Mouse (Mus musculus) adrenal gland, postnatal 25 days (tissue): ENCODE data around the gene Cnih3. TPM values are rescaled to one million over a fixed set of nuclear protein-coding genes. Genes with fewer than 3 reads are reported as not detected.
A peak's percentile ranks its signal among the peaks of the same experiment; 100 is the strongest.

Experiments
- DNase-seq: peaks from one replicate; pipeline ENCODE4 v3.0.0; 2021; ENCODE audit warnings: mixed read lengths
- total RNA-seq: library from RNA; stranded (reverse); gene quantifications from 2 replicates; pipeline ENCODE4 v1.2.3, GENCODE M21; 2021

Gene Cnih3
- total RNA-seq, 1 experiment from 2014 or later: not detected

DNA sequence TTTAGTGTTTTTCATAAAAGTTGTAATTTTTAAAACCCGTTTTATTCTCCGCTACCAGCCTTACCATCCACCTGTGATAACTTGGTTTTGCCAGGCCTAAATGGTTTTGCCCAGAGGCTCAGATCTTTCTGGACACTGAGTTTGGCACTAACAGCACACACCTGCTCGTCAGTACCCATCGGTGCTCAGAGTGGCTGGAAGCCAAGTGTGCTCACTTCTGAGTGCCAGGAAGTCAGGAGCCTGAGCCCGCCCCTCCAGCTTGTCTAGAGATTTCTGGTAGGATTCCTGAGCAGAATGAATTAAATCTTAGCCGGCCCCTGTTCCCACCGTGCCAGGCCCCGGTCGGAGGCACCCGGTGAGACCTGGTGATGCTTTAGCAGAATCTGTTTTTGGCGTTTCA lies 54.9 kb downstream of the Cnih3 start:
- no peak for DNase-seq

DNA sequence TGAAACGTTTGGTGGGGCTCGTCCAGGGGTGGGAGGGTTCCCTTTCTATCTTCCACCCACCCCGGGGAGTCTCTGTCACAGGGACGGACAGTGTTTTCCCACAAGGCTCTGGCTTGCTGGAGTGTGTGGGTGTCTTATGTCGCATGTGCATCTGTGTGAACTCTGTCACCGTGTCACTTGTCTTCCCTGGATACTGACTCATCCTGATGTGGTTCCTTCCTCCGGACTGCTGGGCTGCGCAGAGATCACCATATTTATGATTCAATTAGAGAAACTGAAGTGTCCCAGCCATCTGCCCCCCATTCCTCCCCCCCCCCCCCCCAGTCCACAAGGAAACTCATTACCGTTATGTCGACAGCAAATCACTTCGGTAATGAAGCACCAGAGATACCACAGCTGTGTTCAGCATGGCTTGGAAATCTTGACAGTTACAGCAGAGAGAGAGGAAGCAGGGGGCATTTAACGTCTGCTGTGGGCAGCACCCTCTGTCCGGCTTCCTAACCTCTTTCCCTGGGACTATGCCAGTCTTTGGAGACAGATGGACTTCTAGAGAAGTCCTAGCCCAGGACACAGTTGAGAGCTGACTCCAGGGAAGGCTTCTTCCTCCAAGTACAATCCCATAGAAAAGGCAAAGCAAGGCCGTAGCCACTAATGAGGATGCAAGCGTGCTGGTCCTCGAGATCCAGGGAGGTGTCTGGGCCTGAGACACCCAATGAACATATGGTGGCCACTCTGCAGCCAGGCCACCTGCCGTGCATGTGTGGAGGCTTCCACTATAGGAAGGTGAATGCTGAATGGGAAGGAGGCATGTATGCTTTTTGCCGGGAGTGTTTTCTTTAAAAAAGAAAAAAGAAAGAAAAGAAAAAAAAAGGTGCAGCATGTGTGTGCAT lies 55.9 kb downstream of the Cnih3 start:
- DNase-seq: no peak

DNA sequence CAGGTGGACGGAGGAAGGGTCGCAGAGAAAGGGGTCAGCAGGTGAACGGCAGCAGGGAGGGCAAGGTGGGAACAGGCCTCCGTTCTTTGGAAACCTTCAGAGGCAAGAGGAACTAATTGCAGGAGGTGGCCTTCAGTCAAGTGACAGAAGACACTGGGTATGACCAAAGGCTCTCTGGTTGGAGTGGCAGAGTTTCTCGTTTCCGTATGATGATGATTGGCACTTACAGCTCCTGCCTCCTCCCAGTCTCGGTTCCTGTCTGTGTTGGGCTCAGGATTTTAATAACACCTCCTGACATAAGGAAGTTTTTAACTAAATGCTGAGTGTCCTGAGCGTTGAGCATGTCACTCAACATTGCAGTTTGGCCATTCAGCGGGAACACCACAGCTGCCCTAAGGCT lies 57.3 kb downstream of the Cnih3 start:
- no peak for DNase-seq

DNA sequence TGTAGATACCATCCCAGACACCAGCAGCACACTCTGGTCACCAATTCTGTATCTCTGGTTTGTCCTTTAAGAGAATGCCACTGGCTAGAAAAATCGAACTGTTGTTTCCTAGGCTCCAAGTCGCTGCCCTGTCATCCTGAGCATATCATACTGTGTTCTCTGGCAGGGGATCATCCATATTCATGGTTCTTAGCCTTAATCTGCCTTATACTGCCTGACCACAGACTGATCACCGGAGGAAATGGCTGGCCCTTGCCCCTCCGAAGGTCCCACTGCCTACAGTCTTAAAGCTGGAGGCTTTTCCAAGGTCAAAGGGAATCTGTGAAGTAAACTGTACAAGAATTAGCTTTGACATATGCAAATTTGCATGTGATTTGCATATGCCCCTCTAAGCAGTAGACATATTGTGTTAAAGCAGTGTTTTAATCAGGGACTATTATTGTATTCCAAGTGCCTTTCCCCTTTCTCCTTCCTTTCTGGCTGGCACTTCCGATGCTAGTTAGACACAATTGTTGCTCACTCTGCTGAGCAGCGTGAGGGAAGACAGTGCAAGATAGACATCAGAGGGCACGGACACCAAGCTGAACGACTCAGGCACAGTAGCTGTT lies 58.3 kb downstream of the Cnih3 start:
- no peak for DNase-seq

DNA sequence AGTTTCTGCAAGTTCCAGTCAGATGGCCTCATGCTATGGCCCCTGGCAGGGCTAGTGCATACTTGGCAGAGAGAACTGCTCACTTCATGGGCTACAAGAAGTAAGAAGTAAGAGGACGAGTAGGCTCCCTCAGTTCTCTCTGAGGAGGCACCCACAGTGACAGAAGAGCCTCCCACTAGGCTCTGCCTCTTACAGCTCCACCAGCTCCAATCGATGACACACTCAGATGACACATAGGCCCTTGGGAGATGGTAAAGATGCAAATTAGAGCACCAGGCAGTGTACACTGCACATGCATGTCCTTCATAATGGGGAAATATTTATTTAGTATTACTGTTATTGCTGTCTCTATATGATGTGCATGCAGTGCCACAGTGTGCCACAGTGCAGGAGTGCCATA lies 62.6 kb downstream of the Cnih3 start:
- no peak for DNase-seq

DNA sequence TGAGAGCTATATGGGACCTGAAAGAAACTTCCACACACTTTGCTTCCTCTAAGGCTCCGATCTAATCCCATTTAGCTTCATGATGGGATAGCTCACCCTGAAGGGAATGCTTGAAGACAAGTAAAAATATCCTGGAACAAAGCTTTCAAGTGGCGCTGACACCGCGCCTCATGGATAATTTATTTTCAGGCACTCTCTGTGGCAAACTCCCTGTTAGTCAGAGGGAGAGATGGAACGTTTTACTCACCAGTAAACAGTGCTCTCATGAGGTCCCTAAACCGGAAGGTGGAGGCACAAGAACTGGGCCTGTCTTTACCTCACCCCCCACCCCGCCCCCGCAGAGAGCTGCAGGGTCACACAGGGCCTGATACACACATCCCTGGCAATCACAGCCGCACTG lies 64.4 kb downstream of the Cnih3 start:
- no peak for DNase-seq

DNA sequence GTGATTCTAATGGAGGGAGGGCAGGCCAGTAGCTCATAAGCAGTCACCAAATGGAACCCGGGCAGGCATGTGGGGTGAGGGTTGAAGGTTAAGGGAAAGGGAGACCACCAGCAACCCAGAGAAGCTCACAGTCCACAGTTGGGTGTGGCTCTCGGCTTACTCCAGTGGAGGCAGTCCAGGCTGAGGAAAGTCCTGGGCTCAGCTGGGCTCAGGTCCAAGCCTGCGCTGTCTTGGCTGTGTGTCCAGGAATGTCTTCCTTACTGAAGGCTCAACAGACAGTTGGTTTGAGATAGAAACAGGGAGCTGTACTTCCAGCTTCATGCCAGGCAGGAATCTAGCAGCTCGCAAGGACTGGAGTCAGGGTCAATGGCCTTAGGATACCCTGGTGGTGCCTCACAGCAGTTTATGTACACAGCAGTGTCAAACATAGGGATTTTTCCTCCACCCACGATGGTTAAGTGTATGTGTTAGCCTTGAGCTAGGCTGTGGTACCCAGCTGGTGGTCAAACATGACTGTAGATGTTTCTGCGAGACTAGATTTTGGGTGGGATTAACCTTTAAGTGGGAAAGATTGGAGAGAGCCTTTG lies 65.6 kb downstream of the Cnih3 start:
- DNase-seq: peak; percentile 23

DNA sequence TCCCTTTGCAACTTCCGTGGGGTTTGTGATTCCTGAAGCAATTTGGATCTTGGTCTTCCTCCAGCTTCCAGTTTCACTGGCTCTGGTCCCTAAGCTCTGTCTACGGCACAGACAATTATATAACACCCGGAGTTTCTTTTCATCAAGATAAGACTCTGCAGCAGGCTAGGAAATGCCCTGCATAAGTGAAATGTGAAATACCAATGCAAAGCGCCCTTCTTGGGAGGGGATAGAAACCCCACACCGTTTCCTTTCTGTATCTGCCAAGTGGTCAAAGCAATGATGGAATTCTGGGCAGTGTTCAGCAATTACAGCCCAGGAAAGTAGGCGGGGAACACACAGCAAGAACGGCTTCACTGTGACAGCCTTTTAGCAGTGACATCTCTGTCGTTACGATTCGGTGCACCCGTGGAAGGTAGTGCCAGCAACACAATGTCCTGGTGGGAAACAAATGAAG lies 67.7 kb downstream of the Cnih3 start:
- DNase-seq: no peak

DNA sequence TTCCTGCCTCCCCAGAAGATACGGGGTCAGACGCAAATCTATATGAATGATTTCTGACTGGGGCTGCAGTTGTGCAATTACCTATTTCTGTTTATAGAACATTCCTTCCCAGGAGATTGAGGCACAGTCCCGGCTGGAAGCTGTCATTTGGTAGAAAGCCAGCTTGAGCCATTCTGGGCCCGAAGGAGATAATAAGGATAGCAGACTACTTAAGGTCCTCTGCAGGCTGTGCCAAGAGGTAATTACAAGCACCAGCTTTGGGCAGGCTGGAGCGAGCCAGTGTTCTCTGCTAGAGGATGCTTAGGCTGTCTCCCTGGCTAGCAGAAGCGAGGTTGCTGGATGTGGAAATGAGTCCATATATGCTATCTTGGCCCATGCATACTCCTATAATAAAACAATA lies 70.4 kb downstream of the Cnih3 start:
- no peak for DNase-seq

DNA sequence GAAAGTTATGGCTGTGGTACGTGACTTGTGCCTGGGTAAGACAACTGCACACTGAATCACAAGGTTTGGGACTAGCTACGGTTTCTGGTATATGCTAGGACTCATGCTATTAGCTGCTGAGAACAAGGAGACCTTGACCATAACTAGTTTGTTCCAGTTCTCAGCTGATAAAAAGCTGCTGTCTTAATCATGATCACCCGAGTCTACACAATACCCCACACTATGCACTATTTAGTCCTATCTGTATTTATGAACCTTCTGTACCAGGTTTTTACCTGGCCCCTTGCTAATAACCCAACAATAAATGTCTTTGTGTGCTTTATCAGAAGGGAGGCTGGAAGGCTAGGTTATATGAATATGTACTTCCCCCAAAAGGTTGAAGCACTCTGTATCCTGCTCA lies 72.5 kb downstream of the Cnih3 start:
- no peak for DNase-seq

DNA sequence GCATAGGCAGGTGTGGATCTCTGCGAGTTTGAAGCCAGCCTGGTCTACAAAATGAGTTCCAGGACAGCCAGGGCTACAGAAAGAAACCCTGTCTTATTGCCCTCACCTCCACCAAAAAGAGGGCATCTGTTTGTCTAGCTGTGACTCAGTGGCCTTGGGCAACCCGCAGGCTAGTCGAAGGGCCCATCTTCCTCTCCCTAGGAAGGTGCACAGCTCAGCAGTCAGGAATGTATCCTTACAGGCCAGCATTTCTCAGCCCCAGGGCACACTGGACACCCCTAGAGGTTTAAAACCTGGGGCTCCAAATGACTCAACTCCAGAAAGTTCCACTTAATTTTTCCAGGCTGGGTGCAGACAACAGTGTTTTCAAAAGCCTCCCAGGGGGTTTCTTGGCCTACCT lies 73.0 kb downstream of the Cnih3 start:
- DNase-seq: peak; percentile 29

DNA sequence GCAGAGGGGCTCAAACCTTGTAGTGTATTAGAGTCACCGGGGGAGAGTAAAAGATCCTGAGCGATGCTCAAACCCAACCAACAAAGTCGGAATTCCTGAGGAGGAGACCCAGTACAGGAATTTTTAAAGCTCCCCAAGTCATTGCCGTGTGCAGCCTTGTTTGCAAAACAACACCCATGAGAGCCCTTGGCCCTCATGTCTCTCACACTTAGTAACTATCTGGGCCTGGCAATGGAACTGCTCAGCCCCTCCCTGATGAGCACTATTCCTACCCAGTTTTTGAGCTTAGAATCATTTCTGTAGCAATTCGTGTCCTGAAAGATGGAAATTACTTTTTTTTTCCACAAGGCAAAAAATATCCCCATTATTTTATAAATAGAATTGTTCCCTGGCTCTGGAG lies 74.0 kb downstream of the Cnih3 start:
- DNase-seq: no peak

DNA sequence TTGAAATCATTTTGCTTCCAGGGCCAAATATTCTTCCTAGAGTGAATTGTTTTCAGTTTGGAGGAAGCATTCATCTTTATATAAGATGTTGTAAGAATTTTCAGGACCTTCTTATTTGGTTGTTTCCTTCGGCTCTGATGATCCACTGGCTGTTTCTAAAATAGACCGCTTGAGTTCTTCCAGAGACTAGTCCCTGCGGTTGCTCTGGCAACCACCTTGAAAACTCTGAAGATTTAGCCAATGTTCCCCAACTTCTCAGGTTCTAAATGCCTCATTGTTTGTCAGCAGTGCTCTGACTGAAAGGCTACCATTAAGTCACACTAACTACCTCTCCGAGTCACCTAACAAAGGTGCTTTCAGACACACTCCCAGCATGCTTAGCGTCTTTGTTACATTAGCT lies 80.8 kb downstream of the Cnih3 start:
- DNase-seq: no peak

DNA sequence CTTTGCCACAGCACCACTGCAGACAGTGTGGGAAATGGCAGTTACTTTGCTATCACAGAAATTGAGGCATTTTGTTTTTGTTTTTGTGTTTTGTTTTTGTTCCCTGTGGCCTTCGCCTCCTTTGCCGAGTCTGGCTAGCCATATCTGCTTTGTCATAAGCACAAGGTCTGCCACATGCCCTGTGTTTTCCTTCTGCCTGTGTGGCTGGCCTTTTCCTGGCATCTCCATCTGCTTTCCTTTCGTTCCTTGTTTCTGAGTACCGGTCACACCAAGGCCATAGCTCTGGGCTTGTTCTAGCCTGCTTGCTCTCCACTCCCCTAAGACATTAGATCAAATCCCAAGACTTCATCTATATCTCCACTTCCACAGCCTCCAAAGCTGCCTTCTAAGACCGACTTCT lies 83.0 kb downstream of the Cnih3 start:
- DNase-seq: no peak

DNA sequence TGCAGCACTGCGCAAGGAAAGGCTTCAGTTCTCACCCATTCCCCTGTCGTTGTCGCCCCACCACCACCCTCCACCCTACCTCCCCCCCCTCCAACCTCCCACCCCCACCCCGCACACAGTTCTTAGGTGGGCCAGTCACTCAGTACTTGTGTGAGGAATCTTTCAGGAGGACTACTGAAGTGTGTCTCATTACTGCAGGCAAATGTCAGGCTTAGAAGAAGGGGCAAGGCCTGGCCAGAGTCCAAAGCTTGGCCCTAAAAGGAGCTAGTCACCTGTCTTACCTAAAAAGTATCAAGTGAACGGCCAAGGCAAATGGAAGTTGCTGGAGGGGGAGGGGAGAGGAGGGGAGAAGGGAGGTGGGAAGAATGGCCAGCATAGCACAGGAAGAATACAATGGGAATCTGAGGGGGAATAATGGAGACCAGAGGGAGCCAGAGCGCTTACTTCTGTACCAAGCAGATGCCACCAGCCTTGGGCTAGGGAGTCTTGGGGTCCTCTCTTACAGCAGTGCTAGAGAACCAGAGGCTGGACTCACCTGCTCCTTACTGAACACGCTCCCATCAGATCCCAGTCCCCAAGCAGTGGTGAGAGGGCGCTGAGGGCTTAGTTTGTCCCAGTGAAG lies 88.7 kb downstream of the Cnih3 start:
- DNase-seq: no peak

DNA sequence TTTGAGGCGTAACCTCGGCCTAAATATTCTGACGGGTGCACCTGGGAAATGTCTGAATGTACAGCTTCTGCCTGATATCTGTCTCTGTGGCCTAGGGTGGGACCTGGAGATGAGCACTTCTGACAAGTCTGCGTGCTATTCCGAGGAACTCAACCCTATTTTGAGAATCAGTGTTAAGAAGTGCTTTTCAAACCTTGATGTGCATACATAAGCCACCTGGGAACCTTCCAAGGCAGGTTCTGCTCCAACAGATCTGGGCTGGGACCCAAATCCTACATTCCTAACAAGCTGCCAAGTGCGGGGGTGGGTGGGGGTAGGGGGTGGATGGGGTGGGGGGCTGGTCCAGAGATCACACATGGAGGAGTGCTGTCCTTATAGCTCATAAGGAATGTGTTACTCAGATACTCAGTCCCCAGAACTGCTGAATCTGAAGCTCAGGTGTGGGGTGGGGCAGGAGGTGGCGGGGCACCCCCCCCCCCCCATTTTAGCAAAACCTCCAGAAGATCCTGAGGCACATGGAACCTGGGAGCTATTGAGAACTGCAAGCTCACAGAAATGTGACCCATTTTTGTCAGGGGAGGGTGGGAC lies 89.3 kb downstream of the Cnih3 start:
- DNase-seq: no peak

DNA sequence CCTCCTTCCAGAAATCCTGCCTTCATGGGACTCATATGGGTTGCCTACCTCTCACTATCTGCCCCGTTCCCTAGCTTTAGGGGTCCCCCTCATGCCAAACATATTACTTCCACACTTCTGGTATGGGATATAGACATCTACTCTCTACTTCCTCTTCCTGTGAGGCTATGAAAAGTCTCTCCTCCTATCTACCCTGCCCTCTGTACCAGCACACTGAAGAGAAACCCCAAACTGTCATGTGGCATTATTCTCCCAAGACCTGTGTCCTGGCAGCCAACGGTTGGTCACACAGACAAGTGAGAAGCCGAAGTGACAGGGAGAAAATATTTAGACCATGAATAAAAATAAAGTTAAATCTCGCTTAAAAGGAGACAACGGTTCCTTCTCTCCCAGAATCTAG lies 92.6 kb downstream of the Cnih3 start:
- DNase-seq: no peak

DNA sequence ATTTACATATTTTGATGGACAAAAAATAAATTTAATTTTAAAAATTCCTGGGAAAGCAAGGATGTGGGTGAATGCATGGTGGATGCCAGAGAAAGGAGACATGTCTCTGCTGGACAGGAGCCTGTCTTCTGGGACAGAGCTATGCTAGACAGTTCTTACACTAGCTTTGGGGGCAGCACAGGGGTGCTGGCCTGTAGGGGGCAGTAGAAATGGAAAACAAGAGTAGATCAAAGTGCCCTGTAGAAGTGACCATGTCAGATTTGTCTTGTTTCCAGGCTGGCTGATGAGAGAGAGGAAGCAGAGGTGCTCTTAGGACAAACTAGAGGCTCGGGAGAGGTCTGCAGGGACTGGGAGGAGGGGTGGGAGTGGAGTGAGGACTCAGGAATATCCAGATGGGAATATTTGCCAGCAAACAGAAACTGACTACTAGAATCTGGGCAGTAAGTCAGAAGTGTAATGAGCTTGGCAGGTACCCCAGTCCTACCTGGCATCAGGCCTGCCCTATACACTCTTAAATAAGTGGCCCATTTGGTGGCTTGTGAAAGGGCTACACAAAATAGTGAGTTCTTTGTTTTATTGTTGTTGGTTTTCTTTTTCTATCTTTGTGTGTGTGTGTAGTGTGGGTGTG lies 93.3 kb downstream of the Cnih3 start:
- peak; percentile 15 for DNase-seq

DNA sequence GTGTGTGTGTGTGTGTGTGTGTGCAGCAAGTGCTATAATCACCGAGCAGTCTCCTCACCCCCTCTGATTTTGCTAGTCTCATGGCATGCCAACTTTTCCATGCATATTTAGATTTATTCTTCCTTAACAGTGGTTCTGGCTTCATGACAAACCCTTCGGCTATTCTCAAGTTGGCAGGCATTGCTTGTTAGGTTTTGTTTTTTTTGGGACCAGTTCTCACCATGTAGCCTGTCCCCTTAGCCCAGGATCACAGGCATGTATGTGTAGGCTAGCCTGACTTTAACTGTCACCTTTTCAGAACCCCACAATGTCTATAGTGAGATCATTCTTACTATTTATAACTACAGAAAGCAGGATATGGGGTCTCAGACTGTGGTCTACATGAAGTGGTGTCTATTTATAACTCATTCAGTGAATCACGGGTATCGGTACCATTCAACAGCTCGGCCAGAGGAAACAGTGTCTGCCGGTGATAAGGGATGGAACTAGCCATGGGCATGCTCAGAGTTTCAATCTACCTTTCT lies 94.2 kb downstream of the Cnih3 start:
- DNase-seq: no peak

DNA sequence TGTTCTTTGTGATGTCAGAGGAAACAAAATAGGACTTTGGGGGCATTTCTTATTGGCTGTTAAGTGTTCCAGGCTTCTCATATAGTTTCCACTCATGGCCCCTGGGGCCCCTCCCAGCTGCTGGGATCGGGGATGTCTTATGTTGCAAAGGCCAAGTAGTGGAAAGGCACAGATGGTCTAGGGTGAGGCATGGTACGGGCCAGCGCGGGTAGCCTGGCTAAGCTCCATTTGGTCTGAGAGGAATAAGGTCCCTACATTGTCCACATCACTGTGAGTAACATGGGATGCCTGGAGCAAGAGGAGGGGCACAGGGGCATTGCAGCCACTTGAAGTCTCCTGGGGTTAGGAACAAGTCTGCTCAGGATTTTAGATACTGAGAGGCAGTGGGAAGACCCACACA lies 95.1 kb downstream of the Cnih3 start:
- no peak for DNase-seq

DNA sequence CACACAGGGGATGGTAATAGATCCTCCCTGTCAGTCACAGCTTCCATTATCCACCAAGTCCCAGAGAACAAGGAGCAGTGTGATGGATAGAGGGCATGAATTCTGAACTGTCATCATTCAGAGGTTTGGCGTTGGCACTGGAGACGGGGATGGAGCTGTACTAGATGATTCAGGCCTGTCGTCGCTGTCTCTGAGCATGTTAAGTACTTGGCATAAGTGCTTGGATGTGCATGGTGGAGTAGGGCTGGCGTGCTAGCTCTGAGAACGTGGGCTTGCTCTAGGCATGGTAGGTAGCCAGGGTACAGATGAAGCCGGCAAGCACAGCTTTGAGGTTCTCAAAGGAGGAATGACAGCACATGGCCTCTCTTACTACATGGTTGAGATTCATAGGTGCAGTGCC lies 95.6 kb downstream of the Cnih3 start:
- DNase-seq: no peak

DNA sequence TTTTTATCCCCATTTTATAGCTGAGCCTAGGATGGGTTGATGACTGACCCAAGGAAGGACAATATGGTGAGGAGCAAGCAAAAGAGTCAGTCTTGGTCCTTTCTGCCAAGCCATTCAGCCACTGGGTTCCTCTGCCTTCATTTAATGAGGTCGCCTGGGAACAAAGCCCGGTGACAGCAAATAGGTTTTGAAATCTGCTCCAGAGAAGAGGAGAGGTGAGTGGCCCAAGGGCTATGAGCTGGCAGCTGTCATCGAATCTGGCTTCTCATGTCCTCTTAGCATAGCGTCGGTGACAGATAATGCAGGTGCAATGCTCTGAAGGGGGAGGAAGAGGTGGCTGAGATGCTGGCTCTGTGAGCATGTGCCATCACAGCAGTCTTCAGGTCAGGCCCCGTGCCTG lies 100.7 kb downstream of the Cnih3 start:
- no peak for DNase-seq
